Comparison of ENCODE assay signal across 8 mouse cellular contexts in the genomic region with DNA sequence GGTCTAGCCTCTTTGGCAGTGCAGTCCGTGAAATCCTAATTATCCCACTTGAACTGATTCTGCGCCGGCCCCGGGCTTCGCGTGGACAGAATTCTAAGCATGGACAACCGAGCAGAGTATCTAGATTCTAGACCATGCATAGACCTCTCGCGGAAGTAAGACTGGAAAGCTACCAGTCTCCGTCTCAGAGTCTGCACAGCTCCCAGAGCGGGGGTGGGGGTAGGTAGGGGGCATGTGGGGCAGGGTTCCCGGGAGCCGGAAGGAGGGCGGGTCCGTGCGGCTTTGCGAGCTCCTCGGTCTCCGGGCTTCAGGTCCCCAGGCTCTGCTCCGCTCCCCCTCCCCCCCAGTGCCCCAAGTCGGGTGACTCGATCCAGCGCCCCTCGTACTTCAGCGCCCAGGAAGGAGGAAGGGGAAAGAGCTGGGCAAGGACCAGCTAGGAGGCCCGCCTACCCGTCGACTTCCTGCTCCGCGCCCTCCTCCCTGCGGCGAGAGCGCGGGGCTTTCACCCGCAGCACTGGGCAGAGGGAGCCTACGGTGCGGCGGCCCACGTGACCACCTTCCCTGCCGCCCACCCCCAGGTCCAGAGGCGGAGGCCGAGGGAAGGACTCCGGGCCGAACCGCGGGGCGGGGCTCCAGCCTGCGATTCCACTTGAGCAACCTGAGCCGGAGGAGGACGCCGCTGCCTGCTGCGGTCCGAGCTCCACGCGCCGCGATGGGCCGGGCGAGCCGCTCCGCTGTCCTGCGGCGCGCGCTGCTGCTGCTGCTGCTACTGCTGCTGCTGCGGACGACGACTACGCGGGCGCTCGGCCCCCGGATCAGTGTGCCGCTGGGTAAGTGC. TPM values are rescaled to one million over a fixed set of nuclear protein-coding genes. Genes with fewer than 3 reads are reported as not detected.
DNase-seq lines count a peak whose midpoint lies in the region; ATAC-seq and TF ChIP-seq lines count a peak whose summit lies in the region.

No protein-coding gene starts in this region.

- DNase-seq in 3134 (ENCODE audit: extremely low read depth, insufficient read length, low spot score), result peak; percentile 94
- peak; percentile 85 for DNase-seq in adrenal gland, postnatal 25 days
- DNase-seq in heart, adult 9 months (ENCODE audit: low spot score in 2 of 2), result peak; percentile 67 to 79
- peak; percentile 42 for DNase-seq in liver, adult 2 months (ENCODE audit: extremely low read depth, low read depth, low spot score)
- DNase-seq in splenic B cell, adult 2 months (ENCODE audit: low read depth, low spot score), result peak; percentile 71

- no peaks in the 10 kb centered on the region for H3K27me3 ChIP-seq in embryonic facial prominence, embryonic 15.5 days
- H3K27me3 ChIP-seq in kidney, embryonic 14.5 days (ENCODE audit: control insufficient read depth, insufficient read depth, low read length), result no peaks in the 10 kb centered on the region
- no peaks in the 10 kb centered on the region for H3K27me3 ChIP-seq in liver, adult 2 months (ENCODE audit: control insufficient read depth, insufficient read depth, low read length)
- no peaks in the 10 kb centered on the region for H3K27me3 ChIP-seq in myocyte (ENCODE audit: control insufficient read depth, insufficient read depth, insufficient read length)
- H3K27me3 ChIP-seq in splenic B cell, adult 2 months (ENCODE audit: control insufficient read depth, insufficient read depth, low read length, poor library complexity, severe bottlenecking), result no peaks in the 10 kb centered on the region

- peaks cover 67% of the 10 kb centered on the region for H3K4me1 ChIP-seq in embryonic facial prominence, embryonic 15.5 days
- peaks cover 35% of the 10 kb centered on the region for H3K4me1 ChIP-seq in kidney, embryonic 14.5 days (ENCODE audit: control insufficient read depth, insufficient read depth, low read length)
- peaks cover 28% of the 10 kb centered on the region for H3K4me1 ChIP-seq in liver, adult 2 months (ENCODE audit: control insufficient read depth, insufficient read depth, low read length)

- H3K79me2 ChIP-seq in liver, adult 2 months (ENCODE audit: control insufficient read depth, insufficient read depth, low read length), result peaks cover 13% of the 10 kb centered on the region
- peaks cover 62% of the 10 kb centered on the region for H3K79me2 ChIP-seq in myocyte (ENCODE audit: control insufficient read depth, insufficient read depth)

- peak overlapping the region; percentile 80 for H3K4me2 ChIP-seq in embryonic facial prominence, embryonic 15.5 days (replicated peaks)
- H3K4me2 ChIP-seq in kidney, embryonic 14.5 days (replicated peaks; ENCODE audit: low read depth, low read length), result peak overlapping the region; percentile 85
- peak overlapping the region; percentile 79 for H3K4me2 ChIP-seq in myocyte (ENCODE audit: low read depth)

- 0 out of 2 replicates have a peak, but pooled peaks cover 3% of the 10 kb centered on the region for H3K36me3 ChIP-seq in embryonic facial prominence, embryonic 15.5 days
- H3K36me3 ChIP-seq in kidney, embryonic 14.5 days (ENCODE audit: control insufficient read depth, insufficient read depth, low read length), result 0 out of 2 replicates have a peak, but pooled peaks cover 3% of the 10 kb centered on the region
- no peaks in the 10 kb centered on the region for H3K36me3 ChIP-seq in liver, adult 2 months (ENCODE audit: control insufficient read depth, insufficient read depth, low read length)
- H3K36me3 ChIP-seq in myocyte (ENCODE audit: control insufficient read depth, insufficient read depth), result no peaks in the 10 kb centered on the region
- H3K36me3 ChIP-seq in splenic B cell, adult 2 months (ENCODE audit: control insufficient read depth, insufficient read depth, low read length, poor library complexity, severe bottlenecking), result peaks cover 4% of the 10 kb centered on the region; the same call in 1 of the 2 replicates

- under 1% methylated on average over 69 of the region's 74 CpGs for WGBS in embryonic facial prominence, embryonic 15.5 days
- WGBS in kidney, embryonic 14.5 days, result under 1% methylated on average over 69 of the region's 74 CpGs
- 5% methylated on average over 69 of the region's 74 CpGs for WGBS in liver, adult 2 months

- peak; percentile 91 for ATAC-seq in embryonic facial prominence, embryonic 15.5 days (ENCODE audit: insufficient number of reproducible peaks, low FRiP score, low TSS enrichment, low read depth)
- ATAC-seq in kidney, embryonic 14.5 days (ENCODE audit: low FRiP score, low TSS enrichment), result peak; percentile 94

- H3K27ac ChIP-seq in embryonic facial prominence, embryonic 15.5 days (replicated peaks), result peak overlapping the region; percentile 97
- peak overlapping the region; percentile 95 for H3K27ac ChIP-seq in kidney, embryonic 14.5 days (ENCODE audit: low read depth, low read length)
- 0 out of 2 replicates have a peak overlapping the region, but pooled peaks have one; percentile 3 for H3K27ac ChIP-seq in liver, adult 2 months (replicated peaks; ENCODE audit: insufficient read depth, low read depth, low read length)

- no peak for TF ChIP-seq CTCF in liver, adult 2 months (IDR thresholded peaks at IDR 0.05; ENCODE audit: low read depth, low read length)

- no peaks in the 10 kb centered on the region for H3K9me3 ChIP-seq in embryonic facial prominence, embryonic 15.5 days (replicated peaks)
- no peaks in the 10 kb centered on the region for H3K9me3 ChIP-seq in kidney, embryonic 14.5 days (ENCODE audit: control insufficient read depth, low read length)

- peak overlapping the region; percentile 82 for H3K9ac ChIP-seq in embryonic facial prominence, embryonic 15.5 days
- H3K9ac ChIP-seq in kidney, embryonic 14.5 days (ENCODE audit: low read depth, low read length), result peak overlapping the region; percentile 76
- H3K9ac ChIP-seq in liver, adult 2 months (ENCODE audit: low read depth, low read length), result peak overlapping the region; percentile 81

- TF ChIP-seq POLR2A in liver, adult 2 months (IDR thresholded peaks at IDR 0.05; ENCODE audit: extremely low read depth, insufficient read depth, low read length), result no peak
- TF ChIP-seq POLR2A in myocyte (IDR thresholded peaks at IDR 0.05; ENCODE audit: insufficient read length, low read depth), result peak; percentile 83

- peak overlapping the region; percentile 78 for H3K4me3 ChIP-seq in embryonic facial prominence, embryonic 15.5 days (replicated peaks)
- peak overlapping the region; percentile 76 for H3K4me3 ChIP-seq in kidney, embryonic 14.5 days (ENCODE audit: low read length)
- peak overlapping the region; percentile 73 for H3K4me3 ChIP-seq in liver, adult 2 months (ENCODE audit: insufficient read depth, low read depth, low read length)
- peak overlapping the region; percentile 55 for H3K4me3 ChIP-seq in myocyte

- peak overlapping the region; percentile 92 for H3ac ChIP-seq in myocyte (ENCODE audit: control insufficient read depth, insufficient read length)

TF ChIP-seq in myocyte, 11 proteins besides CTCF, POLR2A, EP300 and RAD21:
- TF ChIP-seq MYOG (IDR thresholded peaks at IDR 0.05; ENCODE audit: control insufficient read depth in 1 of 3, insufficient read depth in 1 of 3, insufficient read length in 2 of 3, low read depth in 2 of 3), result peak in 2 of 3 experiments; percentile 39 to 55
- no peak for TF ChIP-seq MAX (IDR thresholded peaks at IDR 0.05; ENCODE audit: low read depth)
- no peak for TF ChIP-seq POLR2AphosphoS2 (IDR thresholded peaks at IDR 0.05; ENCODE audit: insufficient read length, low read depth)
- TF ChIP-seq TCF12 (IDR thresholded peaks at IDR 0.05; ENCODE audit: insufficient read depth, poor library complexity, severe bottlenecking), result no peak
- TF ChIP-seq REST (IDR thresholded peaks at IDR 0.05; ENCODE audit: insufficient read depth, insufficient read length), result peak; percentile 6
- no peak for TF ChIP-seq E2F4 (IDR thresholded peaks at IDR 0.05; ENCODE audit: insufficient read depth)
- no peak for TF ChIP-seq CEBPB (IDR thresholded peaks at IDR 0.05; ENCODE audit: insufficient read depth, poor library complexity, severe bottlenecking)
- no peak for TF ChIP-seq MYOD1 (IDR thresholded peaks at IDR 0.05; ENCODE audit: control insufficient read depth in 1 of 3, insufficient read length in 2 of 3, low read depth in 2 of 3)
- no peak for TF ChIP-seq TCF3 (IDR thresholded peaks at IDR 0.05; ENCODE audit: insufficient read length, low read depth)
- no peak for TF ChIP-seq SRF (IDR thresholded peaks at IDR 0.05; ENCODE audit: control insufficient read depth, insufficient read length, low read depth)
- TF ChIP-seq USF1 (IDR thresholded peaks at IDR 0.05; ENCODE audit: low read depth), result peak; percentile 75

RNA-seq across cellular contexts. Expression of gene Sema4b, which starts 11.5 kb away (rescaled TPM):
- total RNA-seq in adrenal gland, postnatal 25 days (2021), result 68.9 and 70.0 TPM in 2 replicates
- polyA plus RNA-seq in embryonic facial prominence, embryonic 15.5 days (2015; fragmentation: Nextera tagmentation; extraction: Ambion mirVana), result 23.0 and 25.2 TPM in 2 replicates
- 13.0 and 19.9 TPM in 2 replicates for polyA plus RNA-seq in kidney, embryonic 14.5 days (2014; fragmentation: Nextera tagmentation; extraction: Ambion mirVana)
- total RNA-seq in liver, adult 2 months (2014; rRNA removed), result 3.7 and 5.4 TPM in 2 replicates
- 4.0 and 4.4 TPM in 2 replicates for polyA plus RNA-seq in liver, adult 2 months (2012; rRNA removed)
- polyA plus RNA-seq in myocyte (2012; fragmentation: generic; extraction: Trizol), result 11.4 TPM

RNA-seq across cellular contexts. Expression of gene Cib1, which starts 34.5 kb away (rescaled TPM):
- total RNA-seq in adrenal gland, postnatal 25 days (2021), result 62.4 and 68.2 TPM in 2 replicates
- 96.8 and 108 TPM in 2 replicates for polyA plus RNA-seq in embryonic facial prominence, embryonic 15.5 days (2015; fragmentation: Nextera tagmentation; extraction: Ambion mirVana)
- 100 and 139 TPM in 2 replicates for polyA plus RNA-seq in kidney, embryonic 14.5 days (2014; fragmentation: Nextera tagmentation; extraction: Ambion mirVana)
- 51.7 and 62.5 TPM in 2 replicates for total RNA-seq in liver, adult 2 months (2014; rRNA removed)
- polyA plus RNA-seq in liver, adult 2 months (2012; rRNA removed), result 108 and 114 TPM in 2 replicates
- 98.7 TPM for polyA plus RNA-seq in myocyte (2012; fragmentation: generic; extraction: Trizol)

RNA-seq across cellular contexts. Expression of gene Gdpgp1, which starts 34.5 kb away (rescaled TPM):
- 5.6 and 6.0 TPM in 2 replicates for total RNA-seq in adrenal gland, postnatal 25 days (2021)
- polyA plus RNA-seq in embryonic facial prominence, embryonic 15.5 days (2015; fragmentation: Nextera tagmentation; extraction: Ambion mirVana), result 4.1 TPM in 2 replicates
- polyA plus RNA-seq in kidney, embryonic 14.5 days (2014; fragmentation: Nextera tagmentation; extraction: Ambion mirVana), result 3.3 and 5.3 TPM in 2 replicates
- total RNA-seq in liver, adult 2 months (2014; rRNA removed), result 1.2 and 1.9 TPM in 2 replicates
- polyA plus RNA-seq in liver, adult 2 months (2012; rRNA removed), result 2.1 and 2.2 TPM in 2 replicates
- polyA plus RNA-seq in myocyte (2012; fragmentation: generic; extraction: Trizol), result 0.91 TPM

RNA-seq across cellular contexts. Expression of gene Ttll13, which starts 48.0 kb away (rescaled TPM):
- total RNA-seq in adrenal gland, postnatal 25 days (2021), result 0.57 and 2.1 TPM in 2 replicates
- polyA plus RNA-seq in embryonic facial prominence, embryonic 15.5 days (2015; fragmentation: Nextera tagmentation; extraction: Ambion mirVana), result 1.3 and 1.6 TPM in 2 replicates
- polyA plus RNA-seq in kidney, embryonic 14.5 days (2014; fragmentation: Nextera tagmentation; extraction: Ambion mirVana), result 0.47 and 1.7 TPM in 2 replicates
- 0.40 and 0.46 TPM in 2 replicates for total RNA-seq in liver, adult 2 months (2014; rRNA removed)
- 0.57 and 0.95 TPM in 2 replicates for polyA plus RNA-seq in liver, adult 2 months (2012; rRNA removed)
- 0.24 TPM for polyA plus RNA-seq in myocyte (2012; fragmentation: generic; extraction: Trizol)

Comparison
In these comparisons a context has a peak if more than half of its experiments do, and no peak if none do; other contexts are left out.
1. Peak in every context shown above with its lines: DNase-seq, ATAC-seq, H3K4me3 ChIP-seq and H3K27ac ChIP-seq.
2. DNase-seq: peak in every context shown above with its lines; median percentile 94 in 3134; 85 in adrenal gland, postnatal 25 days; 73 in heart, adult 9 months; 71 in splenic B cell, adult 2 months; 42 in liver, adult 2 months.
3. H3K27ac ChIP-seq: peak in every context shown above with its lines; median percentile 97 in embryonic facial prominence, embryonic 15.5 days; 95 in kidney, embryonic 14.5 days; 3 in liver, adult 2 months.